Mouse (Mus musculus) telencephalon, adult 2 months (tissue): ENCODE data around the gene Gucy2e.

Experiments
- DNase-seq: peaks from one replicate; pipeline ENCODE4 v3.0.0-alpha.2; 2011; ENCODE audit warnings: low read depth, low spot score

Gucy2e gene

DNA sequence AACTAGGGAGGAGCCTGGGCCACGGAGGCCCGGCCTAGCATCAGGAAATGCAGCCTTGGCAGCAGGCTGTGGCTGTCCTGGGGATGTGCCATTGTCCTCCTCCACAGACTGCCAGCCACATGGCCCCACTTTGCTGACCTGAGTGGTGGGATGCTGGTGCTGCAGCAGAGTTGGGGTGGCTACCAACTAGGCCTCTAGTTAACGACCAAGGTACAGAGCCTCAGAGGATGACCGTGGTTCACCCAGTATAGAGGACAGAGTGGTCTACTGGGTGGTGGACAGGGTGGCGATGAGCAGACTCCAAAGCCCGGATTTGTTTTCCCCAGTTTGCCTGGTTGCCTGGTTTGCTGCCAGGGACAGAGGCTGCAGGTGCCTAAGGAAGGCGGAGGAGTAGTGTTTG lies 62.1 kb downstream of the Gucy2e start:
- no peak for DNase-seq

DNA sequence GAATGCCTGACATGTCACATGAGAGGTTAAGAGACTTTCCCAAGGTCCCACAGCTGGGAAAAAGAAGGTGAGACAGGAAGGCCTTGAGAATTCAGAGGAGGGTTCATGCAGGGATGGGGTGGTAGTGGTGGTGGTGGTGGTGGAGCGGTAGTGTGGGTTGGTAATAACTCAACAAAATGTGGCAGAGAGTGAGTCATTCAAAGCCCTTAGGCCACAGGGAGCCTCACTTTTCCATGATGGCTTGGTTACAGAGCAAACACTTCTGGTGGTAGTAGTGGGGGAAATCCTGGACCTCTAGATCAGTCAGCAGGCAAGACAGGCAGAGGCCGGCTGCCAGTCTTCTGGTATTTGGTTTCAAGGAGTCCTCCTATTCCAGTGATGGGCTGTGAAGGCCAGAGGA lies 64.2 kb downstream of the Gucy2e start:
- DNase-seq = no peak

DNA sequence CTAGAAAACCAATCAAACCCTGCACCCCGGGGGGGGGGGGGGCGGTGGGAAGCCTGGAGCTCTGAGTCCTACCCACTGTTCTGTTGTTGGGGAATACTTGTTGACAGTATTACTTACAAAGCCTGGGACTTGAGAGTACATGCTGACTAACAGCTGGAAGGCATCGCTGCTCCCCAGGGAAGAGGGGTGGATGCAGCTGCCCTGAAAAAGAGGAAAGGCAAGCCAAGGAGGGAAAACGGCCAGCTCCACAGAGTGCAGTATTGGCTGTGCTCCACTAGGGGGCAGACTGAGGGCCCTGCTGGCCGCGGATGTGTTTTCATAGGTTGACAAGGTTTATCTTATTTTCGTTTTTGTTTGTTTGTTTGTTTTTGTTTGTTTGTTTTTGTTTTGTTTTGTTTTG lies 65.2 kb downstream of the Gucy2e start:
- no peak for DNase-seq

DNA sequence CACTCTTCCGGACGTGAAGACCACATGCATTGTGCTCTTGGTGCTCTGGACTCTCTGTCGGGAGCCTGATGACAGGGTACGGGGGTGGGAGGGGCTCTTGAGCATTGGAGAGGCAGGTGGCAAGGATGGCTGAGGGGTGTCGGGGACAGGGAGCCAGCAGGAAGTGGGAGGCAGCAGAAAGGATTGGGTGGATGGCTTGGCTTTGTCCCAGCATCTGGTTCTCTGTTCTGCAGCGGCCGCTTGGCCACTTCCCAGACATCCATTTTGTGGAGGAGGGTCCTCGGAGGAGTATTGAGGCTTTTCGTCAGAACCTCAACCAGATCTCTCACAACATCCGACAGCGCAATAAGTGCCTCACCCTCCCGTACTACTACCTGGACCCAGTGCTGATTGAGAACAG lies 67.5 kb downstream of the Gucy2e start:
- no peak for DNase-seq
